Mouse (Mus musculus) heart, postnatal 0 days (tissue): ENCODE data around the gene Gm10226. TPM values are rescaled to one million over a fixed set of nuclear protein-coding genes. Genes with fewer than 3 reads are reported as not detected.

Experiments used
- ATAC-seq: fragments of 200-750 bp; cut with Nextera tagmentation; 2 replicates; pipeline ENCODE4 v1.8.0; 2017; ENCODE audit warnings: low read depth, moderate number of reproducible peaks, moderate library complexity; ENCODE audit not compliant: insufficient read depth
- DNase-seq: peaks from one replicate; pipeline ENCODE4 v3.0.0-alpha.2; 2016; ENCODE audit warnings: low spot score
- H3K27ac ChIP-seq: fragments of 300-500 bp; sonication (generic); 2 replicates; pipeline ENCODE4 v1.5.1; 2014; ENCODE audit warnings: low read depth, mild to moderate bottlenecking
- H3K27me3 ChIP-seq: fragments of 300-500 bp; sonication (generic); 2 replicates; pipeline ENCODE4 v1.6.1; 2014; ENCODE audit warnings: low read length, mixed read lengths; ENCODE audit not compliant: control insufficient read depth, insufficient read depth
- H3K36me3 ChIP-seq: fragments of 300-500 bp; sonication (generic); replicated peaks from 2 replicates; pipeline ENCODE4 v1.6.1; 2014; ENCODE audit warnings: low read length, mixed read lengths; ENCODE audit not compliant: control insufficient read depth, insufficient read depth
- H3K4me1 ChIP-seq: fragments of 300-500 bp; sonication (generic); 2 replicates; pipeline ENCODE4 v1.6.1; 2014; ENCODE audit warnings: antibody characterized with exemption; ENCODE audit not compliant: control insufficient read depth, insufficient read depth
- H3K4me2 ChIP-seq: fragments of 300-500 bp; sonication (generic); 2 replicates; pipeline ENCODE4 v1.6.1; 2014; ENCODE audit warnings: low read depth, mild to moderate bottlenecking, low read length, moderate library complexity
- H3K4me3 ChIP-seq: fragments of 300-500 bp; sonication (generic); 2 replicates; pipeline ENCODE4 v1.5.1; 2014; ENCODE audit warnings: low read depth, low read length
- H3K9ac ChIP-seq: fragments of 300-500 bp; sonication (generic); replicated peaks from 2 replicates; pipeline ENCODE4 v1.6.1; 2014; ENCODE audit warnings: low read depth, low read length, mixed read lengths
- H3K9me3 ChIP-seq: fragments of 300-500 bp; sonication (generic); replicated peaks from 2 replicates; pipeline ENCODE4 v1.6.1; 2016; ENCODE audit warnings: low read length; ENCODE audit not compliant: control insufficient read depth
- CTCF ChIP-seq: IDR thresholded peaks from 2 replicates; pipeline ENCODE4 v1.5.1; 2016; ENCODE audit warnings: antibody characterized with exemption, control low read depth, low read depth
- EP300 ChIP-seq: IDR thresholded peaks from 2 replicates; pipeline ENCODE4 v1.6.1; 2016; ENCODE audit warnings: antibody characterized with exemption, low read depth
- WGBS: fragments of 180-500 bp; shearing (Covaris S2); extraction: QIAGEN DNeasy Blood & Tissue Kit; methylation state at CpG from one replicate; pipeline ENCODE4 v1.1.7; 2014; 5-methylcytosine and 5-hydroxymethylcytosine counted together
- polyA plus RNA-seq: library from polyadenylated mRNA; unstranded; fragments of >200 nt; fragmentation: Nextera tagmentation; extraction: Ambion mirVana; gene quantifications from 2 replicates; pipeline ENCODE4 v1.2.1, GENCODE M21; 2015
- total RNA-seq: library from RNA; depleted of rRNA; stranded (reverse); fragments of >200 nt; gene quantifications from 2 replicates; pipeline ENCODE4 v1.2.3, GENCODE M21; 2014; ENCODE audit warnings: low replicate concordance; rRNA removed

The Gm10226 gene
- total and polyA plus RNA-seq, 2 experiments from 2014 or later, result 2.1 TPM; not detected in 1

GRCm38 (mm10) chr17:21733529-21734031 lies 41.9 kb downstream of the Gm10226 start:
- Histone ChIP-seq H3K9ac (peak overlapping the region; percentile 90), H3K4me1 (0 out of 2 replicates have a peak, but pooled peaks cover 6% of the 10 kb centered on the region), H3K9me3 (no peaks in the 10 kb centered on the region), H3K27me3 (no peaks in the 10 kb centered on the region), H3K4me2 (peak overlapping the region; percentile 60), H3K27ac (peak overlapping the region; percentile 85), H3K4me3 (peak overlapping the region; percentile 90), H3K36me3 (peaks cover 4% of the 10 kb centered on the region; the same call in 1 of the 2 replicates)
- ATAC-seq (peak; percentile 95), DNase-seq (peak; percentile 80)
- TF ChIP-seq EP300 (no peak), CTCF (peak; percentile 40)
- under 1% methylated on average over 27 of the region's 27 CpGs for WGBS

Other genes with a start within 250 kb of the Gm10226 start
- 5.1 and 6.3 TPM in 2 replicates for gene Zfp51, start 241.5 kb upstream of the Gm10226 start, total RNA-seq
- gene Zfp51, start 241.5 kb upstream of the Gm10226 start, polyA plus RNA-seq, result 9.7 and 9.9 TPM in 2 replicates
- gene Zfp53, start 202.9 kb upstream of the Gm10226 start, total RNA-seq, result 0.70 and 0.92 TPM in 2 replicates
- gene Zfp53, start 202.9 kb upstream of the Gm10226 start, polyA plus RNA-seq, result 4.0 and 4.4 TPM in 2 replicates
- gene Zfp52, start 156.3 kb upstream of the Gm10226 start, total RNA-seq, result 6.8 and 7.0 TPM in 2 replicates
- gene Zfp52, start 156.3 kb upstream of the Gm10226 start, polyA plus RNA-seq, result 4.4 and 4.5 TPM in 2 replicates
- 1.8 and 4.7 TPM in 2 replicates for gene Zfp948, start 124.9 kb upstream of the Gm10226 start, total RNA-seq
- 6.2 and 7.4 TPM in 2 replicates for gene Zfp948, start 124.9 kb upstream of the Gm10226 start, polyA plus RNA-seq
- 1.5 and 3.2 TPM in 2 replicates for gene Zfp983, start 41.2 kb upstream of the Gm10226 start, total RNA-seq
- 1.9 and 2.3 TPM in 2 replicates for gene Zfp983, start 41.2 kb upstream of the Gm10226 start, polyA plus RNA-seq
- 1.6 and 3.3 TPM in 2 replicates for gene Zfp760, start 15.9 kb downstream of the Gm10226 start, total RNA-seq
- gene Zfp760, start 15.9 kb downstream of the Gm10226 start, polyA plus RNA-seq, result 2.8 and 3.0 TPM in 2 replicates
- gene Zfp229, start 38.9 kb downstream of the Gm10226 start, total RNA-seq, result 0.93 and 5.3 TPM in 2 replicates
- gene Zfp229, start 38.9 kb downstream of the Gm10226 start, polyA plus RNA-seq, result 5.8 and 6.0 TPM in 2 replicates
- gene Zfp820, start 153.9 kb downstream of the Gm10226 start, total RNA-seq, result 0.39 and 0.69 TPM in 2 replicates
- 2.9 and 3.3 TPM in 2 replicates for gene Zfp820, start 153.9 kb downstream of the Gm10226 start, polyA plus RNA-seq
- gene Zfp995, start 218.1 kb downstream of the Gm10226 start, total RNA-seq, result 1.2 TPM in 1 of 2 replicates, not detected in the other
- gene Zfp995, start 218.1 kb downstream of the Gm10226 start, polyA plus RNA-seq, result 3.3 and 3.9 TPM in 2 replicates